Mouse (Mus musculus) heart, embryonic 13.5 days (tissue): Measurements from ENCODE around the gene Adamts20. TPM values are rescaled to one million over a fixed set of nuclear protein-coding genes. Genes with fewer than 3 reads are reported as not detected.
A peak's percentile ranks its signal among the peaks of the same experiment; 100 is the strongest.

ENCODE experiments used
- ATAC-seq: fragments of 200-750 bp; cut with Nextera tagmentation; 2 replicates; pipeline ENCODE4 v1.8.0; 2017; ENCODE audit warnings: moderate TSS enrichment; ENCODE audit not compliant: insufficient number of reproducible peaks, low FRiP score, low TSS enrichment; ENCODE audit errors: extremely low read depth
- H3K27ac ChIP-seq: fragments of 300-500 bp; sonication (generic); replicated peaks from 2 replicates; pipeline ENCODE4 v1.5.1; 2015; ENCODE audit warnings: moderate library complexity, mild to moderate bottlenecking, inconsistent platforms
- H3K27me3 ChIP-seq: fragments of 300-500 bp; sonication (generic); replicated peaks from 2 replicates; pipeline ENCODE4 v1.6.1; 2015; ENCODE audit warnings: mild to moderate bottlenecking, inconsistent platforms
- H3K36me3 ChIP-seq: fragments of 300-500 bp; sonication (generic); 2 replicates; pipeline ENCODE4 v1.6.1; 2015; ENCODE audit warnings: mild to moderate bottlenecking, inconsistent platforms
- H3K4me1 ChIP-seq: fragments of 300-500 bp; sonication (generic); 2 replicates; pipeline ENCODE4 v1.6.1; 2015; ENCODE audit warnings: inconsistent platforms
- H3K4me2 ChIP-seq: fragments of 300-500 bp; sonication (generic); 2 replicates; pipeline ENCODE4 v1.6.1; 2015; ENCODE audit warnings: inconsistent platforms, mild to moderate bottlenecking, moderate library complexity
- H3K4me3 ChIP-seq: fragments of 300-500 bp; sonication (generic); 2 replicates; pipeline ENCODE4 v1.5.1; 2015; ENCODE audit warnings: moderate library complexity, mild to moderate bottlenecking, inconsistent platforms
- H3K9ac ChIP-seq: fragments of 300-500 bp; sonication (generic); 2 replicates; pipeline ENCODE4 v1.6.1; 2015; ENCODE audit warnings: inconsistent platforms, mild to moderate bottlenecking, moderate library complexity
- H3K9me3 ChIP-seq: fragments of 300-500 bp; sonication (generic); 2 replicates; pipeline ENCODE4 v1.6.1; 2016; ENCODE audit warnings: inconsistent platforms
- WGBS: fragments of 180-500 bp; shearing (Covaris S2); methylation state at CpG from one replicate; pipeline ENCODE4 v1.1.7; 2015; ENCODE audit warnings: mixed read lengths; 5-methylcytosine and 5-hydroxymethylcytosine counted together
- polyA plus RNA-seq: library from polyadenylated mRNA; unstranded; fragments of >200 nt; fragmentation: Nextera tagmentation; extraction: Ambion mirVana; gene quantifications from 2 replicates; pipeline ENCODE4 v1.2.1, GENCODE M21; 2015

Gene Adamts20
- polyA plus RNA-seq, 1 experiment from 2014 or later, result 1.4 TPM

GRCm38 (mm10) chr15:94477287-94477686, 12.1 kb upstream of the Adamts20 start:
- H3K36me3 ChIP-seq, result no peaks in the 10 kb centered on the region
- 65% methylated on average over 7 of the region's 7 CpGs for WGBS
- H3K9ac ChIP-seq, result no peak overlapping the region
- no peaks in the 10 kb centered on the region for H3K27me3 ChIP-seq
- no peak overlapping the region for H3K4me2 ChIP-seq
- no peaks in the 10 kb centered on the region for H3K9me3 ChIP-seq
- no peaks in the 10 kb centered on the region for H3K4me1 ChIP-seq
- no peak for ATAC-seq
- H3K4me3 ChIP-seq, result no peak overlapping the region
- no peak overlapping the region for H3K27ac ChIP-seq

GRCm38 (mm10) chr15:94475975-94476374, 10.8 kb upstream of the Adamts20 start:
- H3K4me3 ChIP-seq, result no peak overlapping the region
- no peak overlapping the region for H3K9ac ChIP-seq
- H3K27me3 ChIP-seq, result no peaks in the 10 kb centered on the region
- H3K27ac ChIP-seq, result no peak overlapping the region
- no peaks in the 10 kb centered on the region for H3K36me3 ChIP-seq
- 76% methylated on average over 5 of the region's 5 CpGs for WGBS
- no peak overlapping the region for H3K4me2 ChIP-seq
- ATAC-seq, result no peak
- no peaks in the 10 kb centered on the region for H3K4me1 ChIP-seq
- H3K9me3 ChIP-seq, result no peaks in the 10 kb centered on the region

GRCm38 (mm10) chr15:94470361-94470760, 5.1 kb upstream of the Adamts20 start:
- Histone ChIP-seq H3K27ac (no peak overlapping the region), H3K9me3 (no peaks in the 10 kb centered on the region), H3K4me3 (no peak overlapping the region), H3K4me2 (no peak overlapping the region), H3K4me1 (no peaks in the 10 kb centered on the region), H3K27me3 (no peaks in the 10 kb centered on the region), H3K36me3 (no peaks in the 10 kb centered on the region), H3K9ac (no peak overlapping the region)
- WGBS, result 58% methylated on average over 5 of the region's 5 CpGs
- ATAC-seq, result no peak

- Histone ChIP-seq H3K4me2 (no peak overlapping the region), H3K9me3 (no peaks in the 10 kb centered on the region), H3K27me3 (no peaks in the 10 kb centered on the region), H3K4me3 (no peak overlapping the region), H3K36me3 (no peaks in the 10 kb centered on the region), H3K9ac (no peak overlapping the region), H3K4me1 (no peaks in the 10 kb centered on the region), H3K27ac (no peak overlapping the region)
- ATAC-seq, result no peak
- WGBS, result 77% methylated on average over 14 of the region's 14 CpGs
Measured at GRCm38 (mm10) chr15:94464881-94465280, 337 bp downstream of the Adamts20 start.

GRCm38 (mm10) chr15:94463251-94463650, 2.0 kb downstream of the Adamts20 start:
- Histone ChIP-seq H3K9ac (no peak overlapping the region), H3K27ac (no peak overlapping the region), H3K36me3 (no peaks in the 10 kb centered on the region), H3K4me2 (no peak overlapping the region), H3K4me3 (no peak overlapping the region), H3K9me3 (no peaks in the 10 kb centered on the region), H3K27me3 (no peaks in the 10 kb centered on the region), H3K4me1 (no peaks in the 10 kb centered on the region)
- WGBS, result 59% methylated on average over 3 of the region's 3 CpGs
- ATAC-seq, result no peak

GRCm38 (mm10) chr15:94462206-94462605, 3.0 kb downstream of the Adamts20 start:
- Histone ChIP-seq H3K9ac (no peak overlapping the region), H3K4me1 (no peaks in the 10 kb centered on the region), H3K4me3 (no peak overlapping the region), H3K9me3 (no peaks in the 10 kb centered on the region), H3K27me3 (no peaks in the 10 kb centered on the region), H3K27ac (no peak overlapping the region), H3K36me3 (no peaks in the 10 kb centered on the region), H3K4me2 (no peak overlapping the region)
- no peak for ATAC-seq
- WGBS, result 54% methylated on average over 3 of the region's 3 CpGs

GRCm38 (mm10) chr15:94461166-94461565, 4.1 kb downstream of the Adamts20 start:
- Histone ChIP-seq H3K4me3 (no peak overlapping the region), H3K27me3 (no peaks in the 10 kb centered on the region), H3K36me3 (no peaks in the 10 kb centered on the region), H3K4me1 (no peaks in the 10 kb centered on the region), H3K4me2 (no peak overlapping the region), H3K9ac (no peak overlapping the region), H3K27ac (no peak overlapping the region), H3K9me3 (no peaks in the 10 kb centered on the region)
- no peak for ATAC-seq
- WGBS, result 77% methylated on average over 9 of the region's 9 CpGs

GRCm38 (mm10) chr15:94457636-94458390, 7.4 kb downstream of the Adamts20 start:
- no peak for ATAC-seq
- H3K27me3 ChIP-seq, result no peaks in the 10 kb centered on the region
- no peaks in the 10 kb centered on the region for H3K9me3 ChIP-seq
- WGBS, result 71% methylated on average over 18 of the region's 18 CpGs
- H3K27ac ChIP-seq, result no peak overlapping the region
- H3K4me1 ChIP-seq, result no peaks in the 10 kb centered on the region
- H3K36me3 ChIP-seq, result no peaks in the 10 kb centered on the region
- no peak overlapping the region for H3K9ac ChIP-seq
- H3K4me3 ChIP-seq, result no peak overlapping the region
- H3K4me2 ChIP-seq, result no peak overlapping the region

- Histone ChIP-seq H3K9me3 (no peaks in the 10 kb centered on the region), H3K27ac (no peak overlapping the region), H3K36me3 (no peaks in the 10 kb centered on the region), H3K4me1 (no peaks in the 10 kb centered on the region), H3K4me3 (no peak overlapping the region), H3K4me2 (no peak overlapping the region), H3K27me3 (no peaks in the 10 kb centered on the region), H3K9ac (no peak overlapping the region)
- no peak for ATAC-seq
- 62% methylated on average over 5 of the region's 5 CpGs for WGBS
Measured at GRCm38 (mm10) chr15:94452848-94453247, 12.4 kb downstream of the Adamts20 start.

- H3K9ac ChIP-seq, result no peak overlapping the region
- H3K4me3 ChIP-seq, result no peak overlapping the region
- H3K9me3 ChIP-seq, result no peaks in the 10 kb centered on the region
- no peaks in the 10 kb centered on the region for H3K4me1 ChIP-seq
- no peaks in the 10 kb centered on the region for H3K36me3 ChIP-seq
- no peaks in the 10 kb centered on the region for H3K27me3 ChIP-seq
- no peak for ATAC-seq
- no peak overlapping the region for H3K4me2 ChIP-seq
- 85% methylated on average over 8 of the region's 8 CpGs for WGBS
- H3K27ac ChIP-seq, result no peak overlapping the region
Measured at GRCm38 (mm10) chr15:94451600-94451999, 13.6 kb downstream of the Adamts20 start.

- H3K27ac ChIP-seq, result peak overlapping the region; percentile 70
- H3K4me1 ChIP-seq, result peaks cover 20% of the 10 kb centered on the region
- H3K4me2 ChIP-seq, result peak overlapping the region; percentile 20; the same call in 1 of the 2 replicates
- ATAC-seq, result no peak; the same call in 1 of the 2 replicates
- H3K9ac ChIP-seq, result 0 out of 2 replicates have a peak overlapping the region, but pooled peaks have one; percentile 50
- H3K27me3 ChIP-seq, result no peaks in the 10 kb centered on the region
- WGBS, result 49% methylated on average over 8 of the region's 8 CpGs
- no peak overlapping the region for H3K4me3 ChIP-seq
- no peaks in the 10 kb centered on the region for H3K9me3 ChIP-seq
- no peaks in the 10 kb centered on the region for H3K36me3 ChIP-seq
Measured at GRCm38 (mm10) chr15:94444437-94445136, 20.6 kb downstream of the Adamts20 start.

GRCm38 (mm10) chr15:94444043-94444436, 21.2 kb downstream of the Adamts20 start:
- Histone ChIP-seq H3K9me3 (no peaks in the 10 kb centered on the region), H3K27ac (peak overlapping the region; percentile 70), H3K36me3 (no peaks in the 10 kb centered on the region), H3K4me3 (no peak overlapping the region), H3K9ac (no peak overlapping the region), H3K4me2 (no peak overlapping the region), H3K4me1 (peaks cover 23% of the 10 kb centered on the region), H3K27me3 (no peaks in the 10 kb centered on the region)
- no peak for ATAC-seq
- WGBS, result 72% methylated on average over 11 of the region's 11 CpGs
